Mouse (Mus musculus): ENCODE measurements around the gene Maml2. TPM values are rescaled to one million over a fixed set of nuclear protein-coding genes. Genes with fewer than 3 reads are reported as not detected.
A peak's percentile ranks its signal among the peaks of the same experiment; 100 is the strongest.

The Maml2 gene
- total RNA-seq, 2 experiments from 2014 or later = 15.1 to 16.5 TPM

DNA sequence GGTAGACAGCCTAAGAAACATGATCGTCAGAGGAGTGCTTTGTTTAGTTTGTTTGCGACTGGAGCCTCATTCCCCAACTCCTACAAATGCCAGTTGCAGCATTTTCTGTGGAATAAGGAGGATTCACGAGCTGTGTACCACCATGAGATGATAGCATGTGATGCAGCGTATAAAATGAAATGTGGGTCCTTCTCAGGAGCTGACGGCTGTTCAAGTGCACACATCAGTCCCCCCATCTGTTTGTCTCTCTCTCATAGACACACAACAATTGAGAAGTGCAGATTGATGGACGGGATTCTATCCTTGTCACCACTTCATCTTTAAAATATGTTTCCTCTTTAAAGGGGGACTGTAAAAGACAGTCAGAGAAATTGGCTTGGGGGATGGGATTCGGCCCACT, 12.1 kb downstream of the Maml2 start:
- DNase-seq (ENCODE audit: low spot score in 2 of 2) = no peak

DNA sequence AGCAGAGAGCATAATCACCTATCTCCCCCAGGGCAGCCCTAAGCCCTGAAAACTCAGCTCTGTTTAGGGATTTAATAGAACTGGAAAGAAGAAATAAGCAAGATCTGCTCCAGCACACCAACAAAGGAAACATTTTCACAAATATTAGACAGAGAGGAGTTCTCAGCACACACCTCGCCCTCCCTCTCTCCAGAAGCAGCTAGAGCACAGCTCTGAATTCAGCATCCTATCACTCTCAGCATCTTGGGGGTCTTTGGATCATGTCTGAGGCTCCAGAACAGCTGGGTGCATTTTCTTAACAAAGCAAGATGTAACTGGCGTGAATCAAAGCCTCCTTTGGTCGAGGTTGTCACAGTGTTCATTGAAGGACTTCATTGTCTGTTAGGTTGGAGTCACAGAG, 12.5 kb downstream of the Maml2 start:
- DNase-seq (ENCODE audit: low spot score in 2 of 2) = no peak

DNA sequence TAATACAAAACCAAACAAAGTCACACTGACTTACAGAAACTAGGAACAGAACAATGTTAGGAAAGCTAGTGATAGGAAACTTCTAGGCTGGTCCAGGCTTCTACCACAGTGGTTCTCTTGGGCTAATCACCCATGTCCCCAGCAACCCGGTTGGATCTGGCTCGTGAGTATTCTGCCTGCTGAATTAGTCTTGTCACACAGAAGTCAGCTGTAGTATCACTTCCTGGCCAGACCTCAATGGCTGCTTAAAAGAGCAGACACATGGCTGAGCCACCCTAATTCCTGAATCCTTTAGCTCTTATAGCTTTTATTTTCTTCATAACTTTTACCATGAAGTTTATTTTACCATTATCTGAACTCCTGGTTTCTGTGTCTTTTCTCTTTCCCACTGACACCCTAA, 13.3 kb downstream of the Maml2 start:
- no peak for DNase-seq (ENCODE audit: low spot score in 2 of 2)

DNA sequence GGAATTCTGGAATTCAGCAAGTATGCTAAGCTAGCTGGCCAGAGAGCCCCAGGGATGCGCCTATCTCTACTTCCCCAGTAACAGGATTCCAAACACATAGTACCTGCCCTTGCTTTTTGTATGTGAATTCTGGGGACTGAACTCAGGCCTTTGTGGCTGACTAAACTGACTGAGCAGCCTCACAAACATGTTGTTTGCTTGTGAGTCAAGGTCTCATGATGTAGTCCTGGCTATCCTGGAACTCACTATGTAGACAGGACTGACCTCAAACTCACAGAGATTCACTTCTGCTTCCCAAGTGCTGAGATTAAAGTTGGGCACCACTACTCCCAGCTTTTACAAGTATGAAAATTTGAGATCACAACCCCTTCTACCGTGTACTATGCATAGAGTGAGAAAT, 16.2 kb downstream of the Maml2 start:
- DNase-seq (ENCODE audit: low spot score in 2 of 2) = no peak

DNA sequence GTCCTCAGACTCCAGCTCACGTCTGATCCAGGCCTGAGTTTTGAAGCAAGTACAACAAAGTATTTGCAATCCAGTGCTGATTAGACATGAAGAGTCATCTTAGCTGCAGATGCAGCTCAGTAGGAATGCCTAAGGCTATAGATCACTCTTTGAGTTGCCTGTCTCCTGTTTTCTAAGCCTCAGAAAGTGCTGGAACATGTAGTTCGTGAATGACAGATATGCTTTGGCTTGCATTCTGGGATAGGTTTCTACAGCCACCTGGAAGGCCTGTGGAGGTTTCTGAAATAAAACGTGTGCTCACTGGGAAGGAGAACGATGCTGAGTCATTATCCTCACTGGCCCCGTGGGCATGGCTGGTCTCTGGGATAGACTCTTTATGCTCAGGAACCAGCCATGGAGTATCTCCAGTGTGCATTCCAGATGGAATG, 16.8 kb downstream of the Maml2 start:
- no peak for DNase-seq (ENCODE audit: low spot score in 2 of 2)

DNA sequence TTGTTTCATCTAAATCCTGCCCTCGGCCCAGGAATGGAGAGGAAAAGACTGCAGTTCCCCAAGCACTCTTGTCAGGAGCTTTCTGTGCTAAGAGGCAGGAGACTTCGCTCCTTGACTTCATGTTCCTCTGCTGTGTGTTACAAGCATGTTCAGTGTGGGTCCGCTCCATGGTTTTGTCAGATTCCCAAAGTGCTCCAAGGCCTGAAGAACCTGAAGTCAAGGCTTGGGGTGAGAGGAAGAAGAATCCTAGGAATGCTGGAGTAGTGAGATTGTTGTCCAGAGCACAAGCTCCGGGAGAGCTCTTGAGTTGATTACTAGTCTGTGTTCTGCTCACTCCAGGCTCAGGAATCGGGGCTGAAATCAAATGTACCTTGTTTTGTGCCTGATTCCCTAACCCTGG, 17.6 kb downstream of the Maml2 start:
- no peak for DNase-seq (ENCODE audit: low spot score in 2 of 2)

DNA sequence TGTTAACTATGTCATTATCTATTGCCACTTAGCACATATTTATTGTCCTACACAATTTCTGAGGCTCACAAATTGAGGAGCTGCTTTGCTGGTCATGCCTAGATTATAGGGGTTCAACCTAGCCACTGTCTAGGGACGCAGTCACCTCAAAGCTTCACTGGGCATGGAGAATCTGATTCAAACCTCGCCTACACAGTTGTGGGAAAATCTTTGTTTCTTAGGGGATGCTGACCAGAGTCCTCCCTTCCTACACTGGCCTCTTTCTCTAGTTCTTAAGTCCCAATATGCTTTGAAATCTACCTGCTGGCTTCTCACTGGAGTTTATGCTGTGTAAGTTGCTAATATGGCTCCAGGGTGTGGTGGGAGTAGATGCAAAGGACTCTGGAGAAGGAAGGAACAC, 21.8 kb downstream of the Maml2 start:
- no peak for DNase-seq (ENCODE audit: low spot score in 2 of 2)

DNA sequence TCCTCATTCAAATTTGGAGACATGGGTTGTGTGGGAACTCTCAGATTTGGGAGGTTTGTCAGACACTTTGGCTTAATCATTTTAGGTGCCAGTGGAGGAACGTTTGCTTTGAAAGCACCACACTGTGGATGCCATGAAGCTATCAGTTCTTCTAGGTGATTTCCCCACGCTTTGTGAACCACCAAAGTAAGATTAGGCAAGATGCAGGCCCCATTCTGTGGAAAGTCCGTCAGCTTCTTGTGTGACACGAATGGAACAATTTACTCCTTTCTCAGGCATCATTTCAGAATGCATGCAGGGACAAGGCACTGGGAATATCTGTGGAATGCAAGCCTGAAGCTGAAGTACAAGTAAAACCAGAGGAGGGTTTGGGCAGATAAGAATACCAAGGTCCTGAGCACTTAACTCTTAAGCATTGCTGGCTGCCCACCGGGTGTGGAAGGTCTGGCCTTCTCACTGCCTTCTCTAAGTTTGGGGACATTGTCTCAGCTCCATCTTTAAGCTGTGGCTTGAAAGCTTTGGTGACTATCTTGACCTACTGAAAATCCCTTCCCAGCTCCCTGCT, 23.1 kb downstream of the Maml2 start:
- DNase-seq (ENCODE audit: low spot score in 2 of 2) = no peak

DNA sequence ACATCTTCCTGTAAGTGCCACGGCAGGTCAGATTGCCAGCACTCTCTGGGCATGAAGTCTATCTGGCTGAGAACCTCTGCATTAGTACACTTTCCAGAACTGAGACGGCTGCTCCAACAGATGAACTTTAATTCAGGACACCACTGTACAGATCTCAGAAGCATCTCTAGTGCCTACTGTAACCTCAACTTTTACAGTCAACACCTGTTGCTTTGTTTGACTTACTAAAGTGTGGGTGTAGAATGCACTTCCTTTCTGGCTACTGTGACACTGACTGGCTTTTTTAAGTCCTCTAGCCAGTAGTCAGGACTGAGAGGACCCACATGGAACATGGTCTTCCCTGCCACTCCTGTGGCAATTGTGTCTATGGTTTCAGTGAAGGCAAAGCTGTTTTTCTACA, 25.3 kb downstream of the Maml2 start:
- DNase-seq (ENCODE audit: low spot score in 2 of 2) = no peak

DNA sequence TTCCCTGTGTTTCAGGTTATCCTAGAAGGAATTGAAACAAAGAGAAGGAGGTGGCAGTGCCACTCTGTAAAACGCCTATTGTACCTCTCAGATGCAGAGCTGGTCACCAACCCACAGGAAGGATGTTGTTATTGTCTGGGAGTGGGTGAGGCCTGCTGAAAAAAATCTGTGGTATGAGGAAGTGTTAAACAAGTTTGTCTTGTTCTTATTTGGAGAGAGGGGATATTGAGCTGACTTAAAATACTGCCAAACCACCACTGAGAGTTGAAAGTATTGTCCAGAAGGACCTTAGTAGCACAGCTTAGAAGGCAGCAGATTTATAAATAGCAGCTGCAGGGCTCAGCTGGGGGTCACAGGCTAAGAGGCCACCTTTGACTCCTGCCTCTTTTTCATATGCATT, 25.9 kb downstream of the Maml2 start:
- DNase-seq (ENCODE audit: low spot score in 2 of 2) = no peak

DNA sequence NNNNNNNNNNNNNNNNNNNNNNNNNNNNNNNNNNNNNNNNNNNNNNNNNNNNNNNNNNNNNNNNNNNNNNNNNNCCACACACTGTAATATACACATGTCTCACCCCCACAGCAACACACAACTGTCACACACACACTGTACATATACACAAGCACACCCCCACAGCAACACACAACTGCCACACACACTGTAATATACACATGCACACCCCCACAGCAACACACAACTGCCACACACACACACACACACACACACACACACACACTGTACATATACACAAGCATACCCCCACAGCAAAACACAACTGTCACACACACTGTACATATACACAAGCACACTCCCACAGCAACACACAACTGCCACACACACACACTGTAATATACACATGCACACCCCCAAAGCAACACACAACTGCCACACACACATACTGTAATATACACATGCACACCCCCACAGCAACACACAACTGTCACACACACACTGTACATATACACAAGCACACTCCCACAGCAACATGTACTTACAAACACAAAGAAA, 116.5 kb downstream of the Maml2 start:
- no peak for DNase-seq (ENCODE audit: low spot score in 2 of 2)

DNA sequence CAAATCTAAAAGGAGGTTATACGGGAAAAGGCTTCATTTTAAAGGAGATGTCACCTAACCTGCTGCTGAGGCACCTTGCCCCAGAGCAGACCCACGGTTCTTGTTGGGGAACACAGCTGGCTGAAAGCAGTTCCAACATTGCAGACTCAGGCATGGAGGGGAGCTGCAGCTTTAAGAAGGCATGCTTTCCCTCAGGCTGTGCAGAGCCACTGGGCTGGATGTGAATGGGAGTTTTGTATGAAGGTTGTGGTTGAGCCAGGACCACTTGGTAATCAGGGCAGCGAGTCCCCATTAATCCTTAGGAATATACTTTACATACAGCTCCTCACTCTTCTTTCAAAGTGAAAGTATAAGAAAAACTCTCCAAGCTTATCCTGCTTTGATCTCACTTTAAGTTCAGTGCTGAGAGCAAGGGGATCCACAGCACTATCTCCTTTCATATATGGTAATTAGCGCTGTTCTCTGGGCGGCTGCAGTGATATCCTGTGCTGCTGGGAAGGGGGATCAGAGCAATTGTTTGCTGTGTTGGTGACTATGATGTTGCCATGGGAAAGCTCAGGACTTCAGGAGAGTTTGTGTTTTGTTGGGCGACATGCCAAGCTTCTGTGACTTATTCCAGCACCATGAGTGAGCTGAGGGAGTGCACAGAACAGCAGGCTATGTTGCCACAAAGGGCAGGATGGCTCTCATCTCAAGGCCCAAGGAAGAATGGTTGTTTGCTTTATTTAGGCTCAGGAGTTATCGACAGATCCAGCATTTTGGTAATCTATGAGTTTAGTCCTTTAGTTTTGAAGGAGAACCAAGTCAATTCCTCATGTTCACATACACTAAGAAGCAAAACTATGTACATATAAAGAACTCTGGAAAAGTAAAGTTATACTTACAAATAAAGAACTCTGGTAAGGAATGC, 127.5 kb downstream of the Maml2 start:
- peak; percentile 57 to 78 for DNase-seq (ENCODE audit: low spot score in 2 of 2)

DNA sequence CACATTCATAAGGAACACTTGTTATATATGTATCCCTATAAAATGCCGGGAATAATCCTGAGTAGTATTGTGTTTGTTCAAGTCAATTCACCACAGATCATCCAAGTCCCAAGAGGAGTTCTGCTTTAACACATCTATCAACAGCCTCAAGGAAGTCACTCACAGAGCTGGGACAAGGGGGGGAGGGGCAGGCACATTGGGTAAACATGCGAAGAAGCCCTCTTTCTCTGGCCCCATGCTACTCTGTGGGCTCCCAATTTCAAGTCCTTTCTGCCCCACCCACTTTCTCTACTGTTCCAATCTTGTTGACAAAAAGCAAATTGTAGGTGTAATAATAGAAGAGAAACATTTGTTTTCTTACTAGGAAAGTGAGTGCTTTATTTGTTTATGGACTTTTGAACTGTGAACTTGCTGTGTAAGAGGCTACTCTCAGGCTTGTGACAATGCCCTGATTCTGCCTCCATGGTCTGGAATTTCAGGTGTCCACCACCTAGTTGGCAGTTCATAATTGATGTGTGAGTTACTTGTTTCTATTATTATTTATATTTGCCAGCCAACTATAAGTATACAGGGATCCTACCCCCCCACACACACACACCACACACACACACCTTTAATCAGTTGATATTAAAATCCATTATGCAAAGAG, 131.8 kb downstream of the Maml2 start:
- DNase-seq (ENCODE audit: low spot score in 2 of 2) = no peak

DNA sequence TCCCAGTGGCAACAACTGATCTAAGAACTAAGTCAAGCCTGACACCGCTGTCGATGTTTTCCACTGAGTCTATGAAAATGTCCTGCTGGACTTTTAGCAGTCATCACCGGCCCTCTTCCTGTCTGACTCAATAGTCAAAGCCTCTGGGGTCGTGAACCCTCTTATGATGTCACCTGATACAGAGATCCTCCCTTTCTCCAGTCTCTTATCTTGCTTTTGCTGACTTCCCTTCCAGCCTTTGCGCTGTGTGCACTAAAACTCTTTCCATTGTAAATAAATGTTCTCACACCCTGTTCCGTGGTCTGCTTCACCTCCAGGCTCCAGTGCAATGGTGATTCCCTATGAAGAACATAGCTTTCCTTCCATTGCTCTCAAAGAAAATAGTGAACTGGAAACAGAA, 132.5 kb downstream of the Maml2 start:
- DNase-seq (ENCODE audit: low spot score in 2 of 2) = no peak

DNA sequence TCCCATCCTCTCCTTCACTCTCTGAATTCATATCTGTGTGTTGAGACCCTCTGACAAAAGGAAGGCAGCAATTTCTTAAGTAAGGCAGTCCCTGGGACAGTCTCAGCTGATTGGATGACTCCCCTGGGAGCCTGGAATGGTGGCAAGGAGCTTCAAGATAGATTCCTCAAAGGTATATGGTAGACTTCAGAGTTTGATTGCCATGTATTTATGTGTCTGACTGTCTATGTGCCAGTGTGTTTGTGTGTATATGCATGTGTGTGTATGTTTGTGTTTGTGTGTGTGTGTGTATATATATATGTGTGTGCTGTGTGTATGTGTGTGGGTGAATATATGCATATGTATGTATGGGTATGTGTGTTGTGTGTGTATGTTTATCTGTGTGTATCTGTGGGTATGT, 133.0 kb downstream of the Maml2 start:
- no peak for DNase-seq (ENCODE audit: low spot score in 2 of 2)

DNA sequence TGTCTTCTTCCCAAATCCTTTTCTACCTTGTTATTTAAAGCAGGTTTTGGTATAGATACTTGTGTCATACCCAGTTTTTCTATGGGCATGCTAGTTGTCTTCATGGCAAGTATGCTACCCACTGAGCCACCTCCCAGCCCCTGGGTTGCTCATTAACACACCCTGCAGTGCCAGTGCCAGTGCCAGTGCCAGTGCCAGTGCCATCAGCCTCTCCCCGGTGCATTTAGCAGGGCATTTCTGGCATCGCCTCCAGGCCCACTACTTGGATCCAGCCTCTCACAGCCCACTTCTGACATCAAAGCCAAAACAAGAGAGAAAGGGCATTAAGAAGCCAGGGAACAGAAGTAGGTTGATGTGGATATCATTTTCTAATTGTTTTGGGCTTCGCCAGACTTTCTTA, 133.9 kb downstream of the Maml2 start:
- DNase-seq (ENCODE audit: low spot score in 2 of 2) = peak in 1 of 2 experiments; percentile 33

DNA sequence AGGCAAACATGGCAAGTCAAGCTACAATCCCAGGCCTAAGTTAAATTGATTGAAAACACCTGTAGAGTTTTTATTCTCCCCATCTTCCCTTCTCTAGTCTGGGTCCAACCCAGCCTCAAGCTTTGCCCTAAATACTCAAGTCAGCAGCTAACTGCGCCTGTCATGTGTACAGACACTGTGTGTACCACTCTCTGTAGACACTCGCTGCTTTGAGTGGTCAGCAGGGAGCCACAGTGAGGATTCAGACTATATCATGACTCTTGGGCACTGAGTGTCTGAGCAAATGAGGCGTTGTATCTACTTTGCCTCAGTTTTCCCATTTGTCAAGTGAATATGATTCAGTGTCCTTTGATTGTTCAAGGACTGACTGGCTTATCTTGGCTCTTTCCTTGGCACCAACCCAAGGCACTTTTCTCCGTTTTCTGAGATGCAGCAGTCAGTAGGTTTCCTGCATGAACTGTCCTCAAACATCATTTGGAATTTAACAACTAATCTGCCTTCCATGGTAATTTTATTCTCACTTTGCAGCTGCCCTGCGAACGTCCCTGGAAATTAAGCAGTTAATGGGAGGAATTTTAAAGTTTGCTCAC, 135.8 kb downstream of the Maml2 start:
- DNase-seq (ENCODE audit: low spot score in 2 of 2) = no peak

DNA sequence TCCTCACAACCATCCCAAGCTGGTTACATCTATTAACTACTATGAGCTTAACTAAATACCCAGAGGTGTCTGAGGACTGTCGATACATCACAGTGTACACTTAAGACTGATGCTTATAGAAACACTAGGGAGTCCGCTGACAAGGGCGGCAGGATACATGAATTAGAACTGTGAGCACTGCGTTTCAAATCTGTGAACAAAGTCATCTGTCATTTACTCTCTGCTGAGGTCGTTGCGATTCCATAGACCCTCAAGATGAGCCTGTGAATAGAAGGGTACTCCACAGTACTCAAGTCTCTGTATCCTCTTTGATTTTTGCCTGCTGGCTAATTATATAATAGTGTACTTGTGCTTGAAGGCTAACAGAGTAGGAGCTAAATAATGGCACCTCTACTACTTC, 143.2 kb downstream of the Maml2 start:
- no peak for DNase-seq (ENCODE audit: low spot score in 2 of 2)

DNA sequence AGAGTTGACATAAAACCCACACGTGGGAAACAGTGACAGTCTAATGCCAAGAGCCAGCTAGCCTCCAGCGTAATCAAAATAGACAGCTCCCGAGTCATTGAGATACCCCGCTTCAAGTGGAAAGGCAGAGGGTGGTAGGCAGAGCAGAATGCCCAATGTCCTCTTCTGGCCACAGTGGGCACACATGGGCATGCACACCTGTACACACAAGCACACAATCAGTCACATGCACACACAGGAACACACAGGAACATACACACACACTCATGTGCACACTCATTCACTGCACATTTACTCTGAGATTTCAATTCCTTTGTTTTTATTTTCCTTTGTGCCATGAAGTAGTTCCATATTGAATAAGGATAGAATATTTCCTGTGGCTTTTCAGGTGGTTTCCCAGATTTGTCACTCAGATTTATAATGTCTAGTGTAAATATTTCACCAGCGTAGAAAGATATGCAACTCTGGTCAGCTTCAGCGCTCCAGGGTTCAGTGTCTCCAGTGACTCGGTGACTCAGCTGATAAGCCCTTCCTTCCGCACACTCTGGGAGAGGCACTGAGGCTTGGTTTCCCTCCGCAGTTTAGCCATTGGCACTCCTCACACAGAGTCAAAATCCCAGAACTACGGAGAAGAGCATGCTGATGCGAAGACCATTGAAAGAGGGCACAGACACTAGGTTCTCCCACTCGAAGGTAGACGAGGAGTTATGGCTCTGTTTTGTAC, 144.4 kb downstream of the Maml2 start:
- DNase-seq (ENCODE audit: low spot score in 2 of 2) = no peak

DNA sequence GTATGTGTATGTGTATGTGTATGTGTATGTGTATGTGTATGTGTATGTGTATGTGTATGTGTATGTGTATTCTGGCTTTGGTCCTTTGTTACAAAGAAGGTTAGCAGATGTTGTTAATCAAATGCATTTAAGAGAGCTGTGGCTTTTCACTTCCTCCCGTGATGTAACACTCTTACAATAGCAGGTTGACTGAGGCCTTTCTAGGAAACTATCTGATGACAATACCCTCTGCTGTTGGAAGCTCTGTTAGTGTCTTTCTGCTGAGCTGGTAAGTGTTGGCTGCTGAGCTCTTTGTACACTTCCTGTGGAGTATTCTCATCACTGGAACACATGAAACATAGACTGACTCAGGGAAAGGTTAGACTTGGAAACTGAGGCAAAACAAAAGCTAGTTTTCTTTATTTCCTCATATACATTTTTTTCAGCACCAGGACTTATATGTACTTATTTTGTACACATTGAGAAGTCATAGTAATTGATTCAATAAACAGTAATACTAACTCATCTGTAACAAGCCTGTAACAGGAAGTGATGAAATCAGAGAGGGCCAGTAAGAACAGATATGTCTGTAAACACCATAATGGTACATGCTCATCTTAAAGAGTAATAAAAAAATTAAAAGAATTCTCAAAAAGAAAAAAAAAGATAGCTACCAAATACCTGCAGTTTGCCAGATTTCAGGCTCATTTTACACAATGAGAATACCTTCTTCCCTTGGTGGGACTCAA, 145.9 kb downstream of the Maml2 start:
- DNase-seq (ENCODE audit: low spot score in 2 of 2) = no peak
